Mouse (Mus musculus) MEL (cell line): ENCODE results near the gene Zic3. TPM values are rescaled to one million over a fixed set of nuclear protein-coding genes. Genes with fewer than 3 reads are reported as not detected.

ENCODE experiments used
- DNase-seq: peaks from one replicate; pipeline ENCODE4 v3.0.0; 2011; ENCODE audit warnings: low read depth, low spot score
- H3K27ac ChIP-seq: 2 replicates; pipeline ENCODE4 v1.5.1; 2012; ENCODE audit warnings: low read depth, mild to moderate bottlenecking, control low read depth, low read length, moderate library complexity; ENCODE audit not compliant: control insufficient read depth
- H3K27me3 ChIP-seq, 2 experiments: fragments of 150-350 bp in 1 of 2; sonication (generic) in 1 of 2; 2 replicates each; pipeline ENCODE4 v1.6.1; 2012; ENCODE audit warnings: low read length in 2 of 2, mild to moderate bottlenecking in 2 of 2, improper control_type of control experiment in 1 of 2, moderate library complexity in 1 of 2; ENCODE audit not compliant: insufficient read depth in 2 of 2, control insufficient read depth in 1 of 2
- H3K36me3 ChIP-seq, 2 experiments: 2 replicates each; pipeline ENCODE4 v1.6.1; 2012 to 2014; ENCODE audit warnings: low read length in 2 of 2, improper control_type of control experiment in 1 of 2, inconsistent platforms in 1 of 2, mild to moderate bottlenecking in 1 of 2; ENCODE audit not compliant: insufficient read depth in 2 of 2, control insufficient read depth in 1 of 2
- H3K4me1 ChIP-seq, 2 experiments: fragments of 150-350 bp in 1 of 2; sonication (generic) in 1 of 2; 2 replicates each; pipeline ENCODE4 v1.6.1; 2012; ENCODE audit warnings: low read length in 2 of 2, improper control_type of control experiment in 1 of 2, mild to moderate bottlenecking in 1 of 2; ENCODE audit not compliant: insufficient read depth in 2 of 2, control insufficient read depth in 1 of 2
- H3K4me3 ChIP-seq, 2 experiments: fragments of 150-350 bp in 1 of 2; sonication (generic) in 1 of 2; 2 replicates each; pipeline ENCODE4 v1.5.1; 2012; ENCODE audit warnings: low read depth in 2 of 2, low read length in 2 of 2, mild to moderate bottlenecking in 2 of 2, moderate library complexity in 2 of 2, control low read depth in 1 of 2, improper control_type of control experiment in 1 of 2; ENCODE audit not compliant: control insufficient read depth in 1 of 2, insufficient read depth in 1 of 2
- H3K79me2 ChIP-seq: 2 replicates; pipeline ENCODE4 v1.6.1; 2012; ENCODE audit warnings: mild to moderate bottlenecking, low read length, moderate library complexity; ENCODE audit not compliant: control insufficient read depth, poor library complexity, insufficient read depth
- H3K9ac ChIP-seq: 2 replicates; pipeline ENCODE4 v1.6.1; 2012; ENCODE audit warnings: low read depth, mild to moderate bottlenecking, control low read depth, low read length, moderate library complexity; ENCODE audit not compliant: control insufficient read depth, poor library complexity, severe bottlenecking
- H3K9me3 ChIP-seq: fragments of 150-350 bp; sonication (generic); replicated peaks from 2 replicates; pipeline ENCODE4 v1.6.1; 2012; ENCODE audit warnings: mild to moderate bottlenecking, low read length, improper control_type of control experiment, moderate library complexity; ENCODE audit not compliant: insufficient read depth
- CHD1 ChIP-seq: IDR thresholded peaks from 2 replicates; pipeline ENCODE4 v1.6.1; 2012; ENCODE audit warnings: low read depth, mild to moderate bottlenecking, inconsistent platforms, low read length, improper control_type of control experiment
- CHD2 ChIP-seq: IDR thresholded peaks from 2 replicates; pipeline ENCODE4 v1.6.1; 2011; ENCODE audit warnings: low read length, improper control_type of control experiment
- ETS1 ChIP-seq: IDR thresholded peaks from 2 replicates; pipeline ENCODE4 v1.6.1; 2012; ENCODE audit warnings: low read depth, mild to moderate bottlenecking, inconsistent platforms, low read length, improper control_type of control experiment, moderate library complexity
- GABPA ChIP-seq: IDR thresholded peaks from 2 replicates; pipeline ENCODE4 v1.6.1; 2012; ENCODE audit warnings: low read depth, mild to moderate bottlenecking, inconsistent platforms, low read length, improper control_type of control experiment, moderate library complexity
- GATA1 ChIP-seq: IDR thresholded peaks from 2 replicates; pipeline ENCODE4 v1.6.1; 2011; ENCODE audit warnings: low read depth, low read length, improper control_type of control experiment
- MAFK ChIP-seq: IDR thresholded peaks from 2 replicates; pipeline ENCODE4 v1.6.1; 2011; ENCODE audit warnings: low read depth, mild to moderate bottlenecking, low read length, improper control_type of control experiment, borderline replicate concordance
- MAZ ChIP-seq: IDR thresholded peaks from 2 replicates; pipeline ENCODE4 v1.6.1; 2012; ENCODE audit warnings: low read depth, mild to moderate bottlenecking, inconsistent platforms, low read length, improper control_type of control experiment
- MEF2A ChIP-seq: IDR thresholded peaks from 2 replicates; pipeline ENCODE4 v1.6.1; 2014; ENCODE audit warnings: low read depth, mild to moderate bottlenecking, inconsistent platforms, low read length, improper control_type of control experiment; ENCODE audit not compliant: poor library complexity, insufficient replicate concordance, severe bottlenecking; ENCODE audit errors: extremely low read depth
- MYB ChIP-seq: IDR thresholded peaks from 2 replicates; pipeline ENCODE4 v1.6.1; 2011; ENCODE audit warnings: mild to moderate bottlenecking, low read depth, low read length, improper control_type of control experiment
- POLR2A ChIP-seq, 2 experiments: IDR thresholded peaks; 2 replicates each; pipeline ENCODE4 v1.6.1; 2011 to 2012; ENCODE audit warnings: low read length in 2 of 2, mild to moderate bottlenecking in 2 of 2, control low read depth in 1 of 2, improper control_type of control experiment in 1 of 2, low read depth in 1 of 2, moderate library complexity in 1 of 2; ENCODE audit not compliant: control insufficient read depth in 1 of 2, insufficient read depth in 1 of 2, poor library complexity in 1 of 2
- POLR2AphosphoS2 ChIP-seq: IDR thresholded peaks from 2 replicates; pipeline ENCODE4 v1.6.1; 2011; ENCODE audit warnings: low read length, improper control_type of control experiment
- RAD21 ChIP-seq: IDR thresholded peaks from 2 replicates; pipeline ENCODE4 v1.6.1; 2011; ENCODE audit warnings: mild to moderate bottlenecking, low read depth, low read length, improper control_type of control experiment
- TAL1 ChIP-seq: IDR thresholded peaks from 2 replicates; pipeline ENCODE4 v1.6.1; 2012; ENCODE audit warnings: mild to moderate bottlenecking, inconsistent platforms, low read length, moderate library complexity, mixed read lengths
- UBTF ChIP-seq: IDR thresholded peaks from 2 replicates; pipeline ENCODE4 v1.6.1; 2012; ENCODE audit warnings: low read depth, mild to moderate bottlenecking, inconsistent platforms, low read length, improper control_type of control experiment, moderate library complexity, borderline replicate concordance; ENCODE audit not compliant: insufficient read depth
- USF2 ChIP-seq, 2 experiments: IDR thresholded peaks; 2 replicates each; pipeline ENCODE4 v1.6.1; 2011 to 2012; ENCODE audit warnings: improper control_type of control experiment in 2 of 2, low read length in 2 of 2, borderline replicate concordance in 1 of 2, inconsistent platforms in 1 of 2, low read depth in 1 of 2, mild to moderate bottlenecking in 1 of 2; ENCODE audit not compliant: insufficient read depth in 1 of 2
- ZKSCAN1 ChIP-seq: IDR thresholded peaks from 2 replicates; pipeline ENCODE4 v1.6.1; 2012; ENCODE audit warnings: low read depth, mild to moderate bottlenecking, inconsistent platforms, low read length, improper control_type of control experiment, moderate library complexity
- ZNF384 ChIP-seq: IDR thresholded peaks from 2 replicates; pipeline ENCODE4 v1.6.1; 2012; ENCODE audit warnings: low read depth, mild to moderate bottlenecking, inconsistent platforms, low read length, improper control_type of control experiment
- polyA plus RNA-seq, 2 experiments: library from polyadenylated mRNA; stranded (reverse) in 1 of 2; unstranded in 1 of 2; fragments of >175 nt in 1 of 2; fragments of >200 nt in 1 of 2; gene quantifications; 2 replicates each; pipeline versions ENCODE4 v1.2.1 to v1.2.4; 2012; ENCODE audit warnings: low replicate concordance in 2 of 2, low read depth in 1 of 2; ENCODE audit not compliant: insufficient read length in 2 of 2, insufficient read depth in 1 of 2, missing spikeins in 1 of 2
- total RNA-seq: library from RNA; depleted of rRNA; stranded (reverse); fragments of 300-350 nt; gene quantifications from 2 replicates; pipeline ENCODE4 v1.2.3, GENCODE M21; 2012

Zic3 gene
- total and polyA plus RNA-seq, 3 experiments, result not detected

DNA sequence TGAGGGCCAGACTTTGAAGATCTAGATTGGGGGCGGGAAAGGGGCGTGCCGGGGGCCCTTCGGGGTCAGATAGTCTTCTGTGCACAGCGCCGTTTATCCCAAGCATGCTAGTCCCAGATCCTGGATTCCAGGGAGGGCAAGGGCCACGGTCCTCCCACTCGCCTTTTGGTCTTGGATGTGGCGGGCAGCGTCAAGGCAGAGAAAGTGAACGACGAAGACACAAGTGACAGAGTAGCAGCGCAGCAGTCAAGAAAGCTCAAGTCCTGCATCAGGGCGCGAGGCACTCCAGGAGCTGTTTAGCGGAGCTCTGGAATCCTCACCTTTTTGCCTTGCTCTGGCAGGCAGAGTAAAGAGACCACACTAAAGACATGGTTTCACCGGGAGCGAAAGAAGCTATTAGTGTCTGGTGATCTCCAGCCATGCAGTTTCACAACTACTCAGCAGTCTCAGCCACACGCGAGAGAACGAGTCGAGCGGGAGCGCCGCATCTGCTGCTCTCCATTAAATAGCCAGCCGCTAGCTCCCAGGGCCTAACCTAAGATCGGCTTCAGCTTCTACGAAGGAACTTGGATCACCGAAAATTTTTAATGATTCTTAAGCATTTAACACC is 7.1 kb upstream of the Zic3 start:
- H3K27me3 ChIP-seq, result no peaks in the 10 kb centered on the region
- H3K4me3 ChIP-seq, result no peak overlapping the region
- H3K27ac ChIP-seq, result no peak overlapping the region
- no peak overlapping the region for H3K9ac ChIP-seq
- no peaks in the 10 kb centered on the region for H3K4me1 ChIP-seq
- H3K79me2 ChIP-seq, result no peaks in the 10 kb centered on the region
- H3K36me3 ChIP-seq, result no peaks in the 10 kb centered on the region
- TF ChIP-seq ETS1, result no peak
- TF ChIP-seq USF2 (IDR thresholded peaks at IDR 0.05; ENCODE audit: borderline replicate concordance in 1 of 2, insufficient read depth in 1 of 2, low read depth in 1 of 2, low read length in 2 of 2), result no peak
- TF ChIP-seq MYB, result no peak
- no peak for TF ChIP-seq UBTF
- no peak for DNase-seq
- H3K9me3 ChIP-seq, result no peaks in the 10 kb centered on the region

DNA sequence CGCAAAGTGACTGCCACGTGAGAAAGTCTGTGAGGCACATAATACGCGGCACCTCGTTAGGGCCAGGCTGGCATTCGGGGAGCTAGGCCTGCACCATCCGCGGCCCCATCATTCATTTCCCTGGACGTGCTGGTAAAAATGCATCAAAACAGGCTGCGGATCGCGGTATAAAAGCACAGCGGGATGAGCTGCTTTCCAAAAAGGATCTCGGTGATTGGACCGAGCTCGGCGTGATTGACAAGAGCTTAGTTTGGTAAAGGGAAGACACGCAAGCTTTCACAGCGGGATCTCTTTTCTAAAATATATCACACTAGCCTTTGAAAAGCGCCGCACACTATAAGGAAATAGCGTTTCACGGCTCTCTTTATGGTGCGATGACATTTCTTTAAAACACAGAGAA is 3.8 kb upstream of the Zic3 start:
- no peaks in the 10 kb centered on the region for H3K27me3 ChIP-seq
- no peak overlapping the region for H3K9ac ChIP-seq
- H3K36me3 ChIP-seq, result no peaks in the 10 kb centered on the region
- H3K27ac ChIP-seq, result no peak overlapping the region
- H3K79me2 ChIP-seq, result no peaks in the 10 kb centered on the region
- no peak for DNase-seq
- no peaks in the 10 kb centered on the region for H3K4me1 ChIP-seq
- no peak overlapping the region for H3K4me3 ChIP-seq
- H3K9me3 ChIP-seq, result no peaks in the 10 kb centered on the region
- TF ChIP-seq ETS1 (no peak), ZKSCAN1 (no peak), POLR2AphosphoS2 (no peak), MAZ (no peak), ZNF384 (no peak), GATA1 (no peak), TAL1 (no peak), CHD2 (no peak), MAFK (no peak), GABPA (no peak), MEF2A (no peak), CHD1 (no peak), RAD21 (no peak), POLR2A (IDR thresholded peaks at IDR 0.05; ENCODE audit: control insufficient read depth in 1 of 2, insufficient read depth in 1 of 2, low read depth in 1 of 2, low read length in 2 of 2, poor library complexity in 1 of 2) (no peak)
